8 mouse cellular contexts compared by ENCODE assay signal in the genomic region with DNA sequence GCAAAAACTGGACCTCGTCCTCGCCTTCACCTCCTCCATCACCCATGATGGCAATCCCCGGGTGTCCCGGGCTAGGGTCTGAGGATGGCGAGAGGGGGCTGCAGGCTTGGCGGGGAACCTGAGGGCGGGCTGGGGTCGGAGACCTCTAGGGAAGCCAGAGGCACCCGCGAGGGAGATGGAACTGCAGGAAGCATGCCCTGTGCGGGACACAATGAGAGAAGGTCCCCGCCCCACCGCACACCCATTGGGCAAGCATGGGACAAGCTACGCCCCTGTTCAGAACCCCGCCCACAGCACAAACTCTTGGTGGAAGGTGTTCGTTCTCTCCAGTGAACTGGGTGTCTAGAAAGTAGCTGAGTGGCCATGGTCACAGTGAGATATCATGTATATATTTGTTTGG. TPM values are rescaled to one million over a fixed set of nuclear protein-coding genes. Genes with fewer than 3 reads are reported as not detected.
DNase-seq lines count a peak whose midpoint lies in the region; ATAC-seq and TF ChIP-seq lines count a peak whose summit lies in the region.

Gene Ryr1 (minus strand): TSS at position 210 of the 400 bp plus-strand sequence.

- ATAC-seq in CD4-positive, CD25-positive, alpha-beta regulatory T cell, adult 4 months: peak; percentile 39
- ATAC-seq in erythroid progenitor cell, adult 5-6 weeks (replicated peaks; ENCODE audit: low FRiP score, poor library complexity, severe bottlenecking): peak; percentile 62; the same call in 1 of the 2 replicates
- ATAC-seq in limb, embryonic 12.5 days (ENCODE audit: insufficient number of reproducible peaks, insufficient read depth, low FRiP score, low TSS enrichment, low read depth): peak; percentile 81
- ATAC-seq in midbrain, embryonic 13.5 days: peak; percentile 81

- no peak for TF ChIP-seq CTCF in thymus, adult 2 months (IDR thresholded peaks at IDR 0.05; ENCODE audit: borderline replicate concordance, control insufficient read depth, extremely low read depth, insufficient read depth, low read length, poor library complexity)

- H3K27ac ChIP-seq in hindbrain, embryonic 10.5 days: peak within 1 kb of the TSS; percentile 78
- no peak within 1 kb of the TSS for H3K27ac ChIP-seq in limb, embryonic 12.5 days
- H3K27ac ChIP-seq in midbrain, embryonic 13.5 days: no peak within 1 kb of the TSS
- H3K27ac ChIP-seq in thymus, adult 2 months (ENCODE audit: control insufficient read depth, insufficient read depth, low read length): no peak within 1 kb of the TSS

- peak; percentile 95 for DNase-seq in ZHBTc4 (ENCODE audit: low read depth, low spot score)
- DNase-seq in hindbrain, embryonic 10.5 days (ENCODE audit: low spot score): peak; percentile 71
- peak; percentile 66 for DNase-seq in thymus, adult 2 months
- no peak for DNase-seq in left cerebral cortex, adult 8-10 months (ENCODE audit: low spot score in 2 of 2)

- H3K4me2 ChIP-seq in limb, embryonic 12.5 days: peak within 1 kb of the TSS; percentile 83
- peak within 1 kb of the TSS; percentile 59 for H3K4me2 ChIP-seq in midbrain, embryonic 13.5 days (replicated peaks)

- under 1% methylated on average over 16 of the region's 16 CpGs for WGBS in hindbrain, embryonic 10.5 days
- 2% methylated on average over 16 of the region's 16 CpGs for WGBS in limb, embryonic 12.5 days
- under 1% methylated on average over 16 of the region's 16 CpGs for WGBS in midbrain, embryonic 13.5 days
- WGBS in thymus, adult 2 months: 2% methylated on average over 16 of the region's 16 CpGs

- H3K27me3 ChIP-seq in hindbrain, embryonic 10.5 days (ENCODE audit: insufficient read depth, poor library complexity, severe bottlenecking): peaks cover 15% of the 10 kb centered on the region
- H3K27me3 ChIP-seq in limb, embryonic 12.5 days: 0 out of 2 replicates have a peak, but pooled peaks cover 3% of the 10 kb centered on the region
- peaks cover 19% of the 10 kb centered on the region for H3K27me3 ChIP-seq in midbrain, embryonic 13.5 days
- H3K27me3 ChIP-seq in thymus, adult 2 months (ENCODE audit: control insufficient read depth, insufficient read depth, low read length): no peaks in the 10 kb centered on the region

- H3K9ac ChIP-seq in limb, embryonic 12.5 days (replicated peaks): peak within 1 kb of the TSS; percentile 71
- peak within 1 kb of the TSS; percentile 56; the same call in 1 of the 2 replicates for H3K9ac ChIP-seq in midbrain, embryonic 13.5 days (replicated peaks)

- peak within 1 kb of the TSS; percentile 61 for H3K4me3 ChIP-seq in hindbrain, embryonic 10.5 days
- peak within 1 kb of the TSS; percentile 51 for H3K4me3 ChIP-seq in limb, embryonic 12.5 days (replicated peaks)
- H3K4me3 ChIP-seq in midbrain, embryonic 13.5 days (replicated peaks): peak within 1 kb of the TSS; percentile 33
- no peak within 1 kb of the TSS for H3K4me3 ChIP-seq in thymus, adult 2 months (ENCODE audit: control insufficient read depth, insufficient read depth, low read length)

- TF ChIP-seq POLR2A in thymus, adult 2 months (IDR thresholded peaks at IDR 0.05; ENCODE audit: control insufficient read depth, extremely low read depth, insufficient read depth, low read length, poor library complexity): no peak

- H3K9me3 ChIP-seq in hindbrain, embryonic 10.5 days: no peaks in the 10 kb centered on the region
- H3K9me3 ChIP-seq in limb, embryonic 12.5 days: no peaks in the 10 kb centered on the region
- H3K9me3 ChIP-seq in midbrain, embryonic 13.5 days: no peaks in the 10 kb centered on the region

- no peaks in the 10 kb centered on the region for H3K36me3 ChIP-seq in hindbrain, embryonic 10.5 days
- H3K36me3 ChIP-seq in limb, embryonic 12.5 days: no peaks in the 10 kb centered on the region
- no peaks in the 10 kb centered on the region for H3K36me3 ChIP-seq in midbrain, embryonic 13.5 days
- no peaks in the 10 kb centered on the region for H3K36me3 ChIP-seq in thymus, adult 2 months (ENCODE audit: control insufficient read depth, insufficient read depth, low read length)

- peaks cover 21% of the 10 kb centered on the region for H3K4me1 ChIP-seq in hindbrain, embryonic 10.5 days (replicated peaks)
- H3K4me1 ChIP-seq in limb, embryonic 12.5 days (replicated peaks): peaks cover 15% of the 10 kb centered on the region; the same call in 1 of the 2 replicates
- peaks cover 9% of the 10 kb centered on the region for H3K4me1 ChIP-seq in midbrain, embryonic 13.5 days (replicated peaks)
- H3K4me1 ChIP-seq in thymus, adult 2 months (replicated peaks; ENCODE audit: control insufficient read depth, insufficient read depth, low read length): peaks cover 7% of the 10 kb centered on the region

RNA-seq across cellular contexts. Expression of gene Ryr1, which starts in this region (rescaled TPM):
- polyA plus RNA-seq in CD4-positive, CD25-positive, alpha-beta regulatory T cell, adult 4 months (2017; shearing (Covaris generic)): under 1 TPM in 1 of 2 experiments, not detected in 1; 0.05 TPM
- total RNA-seq in erythroid progenitor cell, adult 5-6 weeks (2015; ENCODE audit: low replicate concordance): under 0.01 TPM in 1 of 2 replicates, not detected in the other
- total RNA-seq in erythroid progenitor cell, adult 5-6 weeks (2017; ENCODE audit: low replicate concordance): not detected in 2 replicates
- 0.51 and 0.97 TPM in 2 replicates for polyA plus RNA-seq in hindbrain, embryonic 10.5 days (2016; fragmentation: Nextera tagmentation; extraction: Ambion mirVana)
- 5.0 and 5.2 TPM in 2 replicates for polyA plus RNA-seq in limb, embryonic 12.5 days (2016; fragmentation: Nextera tagmentation; extraction: Ambion mirVana)
- 8.5 and 9.0 TPM in 2 replicates for polyA plus RNA-seq in midbrain, embryonic 13.5 days (2015; fragmentation: Nextera tagmentation; extraction: Ambion mirVana)
- 0.19 and 0.24 TPM in 2 replicates for polyA plus RNA-seq in thymus, adult 2 months (2012; rRNA removed)
- 10 to 100 TPM in 1 of 4 experiments, 1 to 10 TPM in 3; 7.0 to 10.5 (median 9.2) TPM for total RNA-seq in left cerebral cortex, adult 8-10 months (2022)

Comparison
In these comparisons a context has a peak if more than half of its experiments do, and no peak if none do; other contexts are left out.
1. RNA of gene Ryr1 (total RNA-seq): 7.0 to 10.5 TPM in left cerebral cortex, adult 8-10 months; under 0.01 TPM in erythroid progenitor cell, adult 5-6 weeks; every median in the first group is over 4 times any median in the second.
2. Peak in ATAC-seq in CD4-positive, CD25-positive, alpha-beta regulatory T cell, adult 4 months; RNA of the gene not detected or under 1 TPM.
3. Peak in ATAC-seq in erythroid progenitor cell, adult 5-6 weeks; RNA of the gene not detected or under 1 TPM.
4. Peak in DNase-seq, H3K4me3 ChIP-seq and H3K27ac ChIP-seq in hindbrain, embryonic 10.5 days; RNA of the gene not detected or under 1 TPM.
5. Peak in DNase-seq in thymus, adult 2 months; RNA of the gene not detected or under 1 TPM.
6. Peak in every context shown above with its lines, with median percentiles within 50 percentile points of each other: ATAC-seq.